In genomic region chr1:151132686-151133085, GRCm38 (mm10) we compare ENCODE assay signal across 23 mouse cellular contexts. TPM values are rescaled to one million over a fixed set of nuclear protein-coding genes. Genes with fewer than 3 reads are reported as not detected.
"Had no signal": no experiment of that assay in that cellular context is flagged by ENCODE, and none has a peak within 500 bp of the region (broad histone marks: within the 10 kb centered on the region; RNA-seq: fewer than 3 reads in every experiment).

No protein-coding gene starts in this region.

- H3K27ac ChIP-seq: midbrain, embryonic 10.5 days; midbrain, embryonic 12.5 days; neural tube, embryonic 13.5 days; neural tube, embryonic 15.5 days; stomach, embryonic 15.5 days; stomach, postnatal 0 days had no signal

- H3K36me3 ChIP-seq: midbrain, embryonic 10.5 days; midbrain, embryonic 12.5 days; neural tube, embryonic 13.5 days; neural tube, embryonic 15.5 days; stomach, embryonic 15.5 days had no signal

- H3K9me3 ChIP-seq: midbrain, embryonic 10.5 days; midbrain, embryonic 12.5 days; neural tube, embryonic 13.5 days; neural tube, embryonic 15.5 days; stomach, embryonic 15.5 days had no signal

- H3K9ac ChIP-seq: lung, embryonic 14.5 days; midbrain, embryonic 12.5 days; neural tube, embryonic 13.5 days; neural tube, embryonic 15.5 days; stomach, embryonic 15.5 days had no signal

- H3K4me2 ChIP-seq: lung, embryonic 14.5 days; midbrain, embryonic 12.5 days; neural tube, embryonic 13.5 days; neural tube, embryonic 15.5 days; stomach, embryonic 15.5 days had no signal

- DNase-seq: lung, adult 18-20 months; lung, embryonic 14.5 days; lung, postnatal 10 days; lung, postnatal 4 days; midbrain, embryonic 14.5 days; retina, postnatal 1 day; right cerebral cortex, adult 18-20 months; right cerebral cortex, postnatal 25 days; right cerebral cortex, postnatal 4 days; thymus, adult 2 months; thymus, postnatal 25 days; thymus, postnatal 4 days had no signal

- H3K27me3 ChIP-seq: midbrain, embryonic 12.5 days; neural tube, embryonic 13.5 days; neural tube, embryonic 15.5 days; stomach, embryonic 15.5 days had no signal

- ATAC-seq: midbrain, embryonic 16.5 days had no signal

- H3K4me3 ChIP-seq: midbrain, embryonic 10.5 days; midbrain, embryonic 12.5 days; myocyte; neural tube, embryonic 13.5 days; neural tube, embryonic 15.5 days; stomach, embryonic 15.5 days had no signal

- H3K4me1 ChIP-seq: midbrain, embryonic 10.5 days; midbrain, embryonic 12.5 days; neural tube, embryonic 13.5 days; neural tube, embryonic 15.5 days; stomach, embryonic 15.5 days had no signal

RNA-seq across cellular contexts. Expression of gene Gm47985, which starts 49.7 kb away (rescaled TPM):
- polyA plus RNA-seq: lung, embryonic 14.5 days; midbrain, embryonic 16.5 days; neural tube, embryonic 15.5 days; stomach, postnatal 0 days; urinary bladder, adult 2 months had no signal

RNA-seq across cellular contexts. Expression of gene Gm8947, which starts 59.5 kb away (rescaled TPM):
- total RNA-seq: megakaryocyte-erythroid progenitor cell, adult 5-6 weeks had no signal
- polyA plus RNA-seq: lung, embryonic 16.5 days; midbrain, embryonic 12.5 days; midbrain, embryonic 14.5 days; midbrain, embryonic 16.5 days; neural tube, embryonic 13.5 days; neural tube, embryonic 15.5 days; thymus, adult 2 months; urinary bladder, adult 2 months had no signal
